Mouse (Mus musculus) thymus, adult 2 months (tissue): ENCODE measurements around the gene Chd5.

Experiments used
- CTCF ChIP-seq: fragments of 200-500 bp; IDR thresholded peaks from 2 replicates; pipeline ENCODE4 v1.5.1; 2012; ENCODE audit warnings: mild to moderate bottlenecking, control low read depth, low read length, moderate library complexity, borderline replicate concordance; ENCODE audit not compliant: control insufficient read depth, poor library complexity, insufficient read depth; ENCODE audit errors: extremely low read depth
- POLR2A ChIP-seq: fragments of 200-500 bp; IDR thresholded peaks from 2 replicates; pipeline ENCODE4 v1.6.1; 2012; ENCODE audit warnings: mild to moderate bottlenecking, low read length, control low read depth, moderate library complexity; ENCODE audit not compliant: control insufficient read depth, poor library complexity, insufficient read depth; ENCODE audit errors: extremely low read depth

GRCm38 (mm10) chr4:152424341-152424740, 85.9 kb downstream of the Chd5 start:
- TF ChIP-seq POLR2A (no peak), CTCF (no peak)
